Mouse (Mus musculus) neutrophil, adult 5-6 weeks (primary cell): ENCODE measurements around the gene Nr4a1. TPM values are rescaled to one million over a fixed set of nuclear protein-coding genes. Genes with fewer than 3 reads are reported as not detected.

ENCODE experiments used
- ATAC-seq: fragments of 151-379, 151-347 bp; 2 replicates; pipeline ENCODE4 v1.8.0; 2017; ENCODE audit warnings: mild to moderate bottlenecking, moderate TSS enrichment; ENCODE audit not compliant: insufficient number of reproducible peaks, poor library complexity, low FRiP score, severe bottlenecking; ENCODE audit errors: extremely low read depth
- total RNA-seq: library from RNA; stranded (forward); fragments of 200-1000 nt; gene quantifications from 2 replicates; pipeline ENCODE4 v1.2.3, GENCODE M21; 2017

Nr4a1 gene
- total RNA-seq, 1 experiment from 2014 or later, result 185 TPM

DNA sequence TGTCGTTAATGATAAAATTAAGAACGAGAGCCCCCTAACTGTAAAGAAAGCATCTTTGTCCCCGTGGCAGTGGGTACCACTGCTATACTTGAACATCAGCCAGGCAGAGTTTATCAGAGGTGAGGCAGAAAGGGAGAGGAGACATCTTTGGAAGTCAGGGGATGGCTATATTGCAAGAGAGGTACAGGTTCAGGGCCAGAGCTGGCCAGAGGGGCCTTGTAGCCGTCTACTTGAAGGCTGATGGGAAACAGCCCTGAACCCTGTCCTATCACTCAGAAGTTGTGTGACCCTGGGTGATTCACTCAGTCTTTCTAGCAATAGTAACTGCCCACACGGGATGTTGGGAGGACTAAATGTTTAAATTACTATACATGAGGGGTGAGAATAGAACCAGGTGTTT, 67.1 kb downstream of the Nr4a1 start:
- no peak for ATAC-seq

DNA sequence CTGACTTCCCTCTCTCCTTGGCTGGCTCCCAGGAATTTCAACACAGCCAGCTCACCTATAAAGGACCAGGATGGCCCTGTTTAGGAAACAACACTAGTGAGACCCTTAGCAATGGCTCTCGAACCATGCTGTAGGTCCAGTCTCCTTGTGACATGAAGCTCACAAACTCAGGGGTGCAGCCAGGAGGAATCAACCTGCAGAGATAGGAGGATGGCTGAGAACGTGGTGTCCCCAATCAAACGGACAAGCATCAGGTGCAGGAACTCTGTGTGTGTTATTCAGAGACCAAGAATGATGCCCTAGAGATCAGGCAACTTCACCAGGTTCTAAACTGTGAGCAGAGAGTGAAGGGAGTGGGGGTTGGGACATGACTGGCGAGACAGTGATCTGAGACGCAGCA, 68.0 kb downstream of the Nr4a1 start:
- ATAC-seq, result no peak

DNA sequence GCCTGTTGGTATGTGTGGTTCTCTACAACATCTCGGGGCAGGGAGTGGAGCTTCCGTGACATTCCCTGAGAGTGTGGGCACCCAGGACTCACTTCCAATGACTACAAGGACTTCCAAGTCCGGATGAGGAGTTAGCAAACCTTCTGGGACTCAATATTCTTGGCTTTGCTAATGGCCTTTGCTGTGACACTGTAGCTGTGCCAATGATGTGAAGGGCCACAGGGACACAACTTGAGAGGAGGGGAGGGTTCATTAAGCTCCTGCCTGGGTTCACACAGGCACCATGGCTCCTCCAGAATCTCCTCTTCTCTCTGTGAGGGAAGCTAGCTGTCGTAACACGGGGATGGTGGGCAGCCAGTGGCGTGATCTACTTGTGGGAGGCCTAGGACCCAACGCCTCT, 68.6 kb downstream of the Nr4a1 start:
- no peak for ATAC-seq

DNA sequence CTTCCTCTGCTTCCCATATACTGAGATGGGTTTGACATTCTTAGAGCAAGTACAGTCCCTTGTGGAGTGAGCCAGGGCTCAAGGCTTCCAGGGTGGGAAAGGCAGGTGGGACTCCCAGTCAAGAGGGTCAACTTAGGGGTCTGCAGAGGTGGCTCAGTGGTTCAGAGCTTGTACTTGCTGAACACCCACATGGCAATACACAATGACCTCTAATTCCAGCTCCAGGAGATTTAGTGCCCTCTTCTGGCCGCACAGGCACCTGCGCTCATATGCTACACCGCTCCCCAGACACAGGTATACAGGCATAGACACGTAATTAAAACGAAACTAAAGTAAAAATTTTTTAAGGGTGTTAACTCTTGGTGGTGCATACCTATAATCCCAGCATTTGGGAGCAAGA, 69.4 kb downstream of the Nr4a1 start:
- no peak for ATAC-seq

Other genes starting within 250 kb of the Nr4a1 start
- not detected in 2 replicates for gene Gm47841, start 206.9 kb upstream of the Nr4a1 start, total RNA-seq
- gene Fignl2, start 175.7 kb upstream of the Nr4a1 start, total RNA-seq, result 0.12 TPM in 1 of 2 replicates, not detected in the other
- not detected in 2 replicates for gene Ankrd33, start 138.5 kb upstream of the Nr4a1 start, total RNA-seq
- gene Acvrl1, start 125.7 kb upstream of the Nr4a1 start, total RNA-seq, result 2.7 and 6.1 TPM in 2 replicates
- gene Acvr1b, start 80.2 kb upstream of the Nr4a1 start, total RNA-seq, result 22.0 and 23.1 TPM in 2 replicates
- gene Grasp, start 30.1 kb upstream of the Nr4a1 start, total RNA-seq, result 0.81 and 0.98 TPM in 2 replicates
- 61.0 and 68.8 TPM in 2 replicates for gene Atg101, start 30.0 kb downstream of the Nr4a1 start, total RNA-seq
- gene 6030408B16Rik, start 38.9 kb downstream of the Nr4a1 start, total RNA-seq, result 0.70 and 0.98 TPM in 2 replicates
- 31.7 and 34.7 TPM in 2 replicates for gene Krt80, start 115.9 kb downstream of the Nr4a1 start, total RNA-seq
- 8.6 and 9.6 TPM in 2 replicates for gene Krt7, start 156.8 kb downstream of the Nr4a1 start, total RNA-seq
- gene Krt87, start 184.5 kb downstream of the Nr4a1 start, total RNA-seq, result not detected in 2 replicates
- not detected in 2 replicates for gene Krt88, start 193.5 kb downstream of the Nr4a1 start, total RNA-seq
- not detected in 2 replicates for gene Krt81, start 209.5 kb downstream of the Nr4a1 start, total RNA-seq
- gene Krt86, start 219.2 kb downstream of the Nr4a1 start, total RNA-seq, result 5.8 and 7.0 TPM in 2 replicates
- 0.37 and 1.9 TPM in 2 replicates for gene Krt83, start 237.2 kb downstream of the Nr4a1 start, total RNA-seq